Mouse (Mus musculus): ENCODE data around the gene Klc1. TPM values are rescaled to one million over a fixed set of nuclear protein-coding genes. Genes with fewer than 3 reads are reported as not detected.

Klc1 gene
- polyA plus RNA-seq, 1 experiment: 70.4 TPM

GRCm38 (mm10) chr12:111814769-111815762 is 56.4 kb downstream of the Klc1 start:
- H3K4me1 ChIP-seq (ENCODE audit: control insufficient read depth, insufficient read depth, low read length): peaks cover 4% of the 10 kb centered on the region
- H3K27ac ChIP-seq (ENCODE audit: control insufficient read depth, insufficient read depth, low read depth, low read length, poor library complexity): no peak overlapping the region
- TF ChIP-seq POLR2A (IDR thresholded peaks at IDR 0.05; ENCODE audit: borderline replicate concordance, control insufficient read depth, low read depth, low read length) (no peak), CTCF (IDR thresholded peaks at IDR 0.05; ENCODE audit: control insufficient read depth, insufficient read depth, low read length) (no peak)
- 39% methylated on average over 19 of the region's 19 CpGs for WGBS
- peak overlapping the region; percentile 45 for H3K4me3 ChIP-seq (replicated peaks; ENCODE audit: control insufficient read depth, low read depth, low read length)

GRCm38 (mm10) chr12:111816528-111816927 is 57.9 kb downstream of the Klc1 start:
- peaks cover 4% of the 10 kb centered on the region for H3K4me1 ChIP-seq (ENCODE audit: control insufficient read depth, insufficient read depth, low read length)
- H3K4me3 ChIP-seq (replicated peaks; ENCODE audit: control insufficient read depth, low read depth, low read length): no peak overlapping the region
- H3K27ac ChIP-seq (ENCODE audit: control insufficient read depth, insufficient read depth, low read depth, low read length, poor library complexity): peak overlapping the region; percentile 0; the same call in 1 of the 2 replicates
- TF ChIP-seq POLR2A (IDR thresholded peaks at IDR 0.05; ENCODE audit: borderline replicate concordance, control insufficient read depth, low read depth, low read length): no peak
- TF ChIP-seq CTCF (IDR thresholded peaks at IDR 0.05; ENCODE audit: control insufficient read depth, insufficient read depth, low read length): no peak
- 89% methylated on average over 13 of the region's 13 CpGs for WGBS

GRCm38 (mm10) chr12:111816967-111817366 is 58.3 kb downstream of the Klc1 start:
- H3K27ac ChIP-seq (ENCODE audit: control insufficient read depth, insufficient read depth, low read depth, low read length, poor library complexity): peak overlapping the region; percentile 0; the same call in 1 of the 2 replicates
- TF ChIP-seq CTCF (IDR thresholded peaks at IDR 0.05; ENCODE audit: control insufficient read depth, insufficient read depth, low read length): no peak
- no peak for TF ChIP-seq POLR2A (IDR thresholded peaks at IDR 0.05; ENCODE audit: borderline replicate concordance, control insufficient read depth, low read depth, low read length)
- peaks cover 4% of the 10 kb centered on the region for H3K4me1 ChIP-seq (ENCODE audit: control insufficient read depth, insufficient read depth, low read length)
- no peak overlapping the region for H3K4me3 ChIP-seq (replicated peaks; ENCODE audit: control insufficient read depth, low read depth, low read length)
- 60% methylated on average over 9 of the region's 9 CpGs for WGBS

- TF ChIP-seq CTCF (IDR thresholded peaks at IDR 0.05; ENCODE audit: control insufficient read depth, insufficient read depth, low read length): no peak
- no peak for TF ChIP-seq POLR2A (IDR thresholded peaks at IDR 0.05; ENCODE audit: borderline replicate concordance, control insufficient read depth, low read depth, low read length)
- 88% methylated on average over 8 of the region's 8 CpGs for WGBS
- no peak overlapping the region for H3K4me3 ChIP-seq (replicated peaks; ENCODE audit: control insufficient read depth, low read depth, low read length)
- peaks cover under 1% of the 10 kb centered on the region for H3K4me1 ChIP-seq (ENCODE audit: control insufficient read depth, insufficient read depth, low read length)
- no peak overlapping the region for H3K27ac ChIP-seq (ENCODE audit: control insufficient read depth, insufficient read depth, low read depth, low read length, poor library complexity)
Observed at GRCm38 (mm10) chr12:111817991-111818390, 59.3 kb downstream of the Klc1 start.

DNA sequence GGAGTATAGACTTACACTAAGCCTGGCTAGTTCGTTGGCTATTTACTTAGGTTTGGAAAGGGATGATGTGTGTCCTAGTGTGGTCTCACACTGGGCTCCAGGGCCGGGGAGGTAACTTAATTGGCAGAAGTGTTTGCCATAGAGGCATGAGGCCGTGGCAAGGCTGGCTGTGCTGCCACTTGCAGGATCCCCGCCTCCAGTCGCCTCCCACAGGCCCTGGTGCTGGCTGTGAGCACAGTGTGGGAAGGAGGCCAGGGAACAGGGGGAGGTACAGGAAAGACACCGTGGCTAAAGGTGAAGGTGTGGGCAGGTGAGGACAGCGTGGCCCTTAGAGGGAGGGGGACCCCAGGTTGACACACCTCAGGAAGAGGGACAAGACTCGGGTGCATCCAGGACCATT is 61.3 kb downstream of the Klc1 start:
- no peaks in the 10 kb centered on the region; the same call in 1 of the 2 replicates for H3K4me1 ChIP-seq (ENCODE audit: control insufficient read depth, insufficient read depth, low read length)
- no peak overlapping the region for H3K27ac ChIP-seq (ENCODE audit: control insufficient read depth, insufficient read depth, low read depth, low read length, poor library complexity)
- no peak for TF ChIP-seq POLR2A (IDR thresholded peaks at IDR 0.05; ENCODE audit: borderline replicate concordance, control insufficient read depth, low read depth, low read length)
- TF ChIP-seq CTCF (IDR thresholded peaks at IDR 0.05; ENCODE audit: control insufficient read depth, insufficient read depth, low read length): no peak
- H3K4me3 ChIP-seq (replicated peaks; ENCODE audit: control insufficient read depth, low read depth, low read length): no peak overlapping the region
- whole genome bisulfite sequencing: 80% methylated on average over 8 of the region's 8 CpGs

DNA sequence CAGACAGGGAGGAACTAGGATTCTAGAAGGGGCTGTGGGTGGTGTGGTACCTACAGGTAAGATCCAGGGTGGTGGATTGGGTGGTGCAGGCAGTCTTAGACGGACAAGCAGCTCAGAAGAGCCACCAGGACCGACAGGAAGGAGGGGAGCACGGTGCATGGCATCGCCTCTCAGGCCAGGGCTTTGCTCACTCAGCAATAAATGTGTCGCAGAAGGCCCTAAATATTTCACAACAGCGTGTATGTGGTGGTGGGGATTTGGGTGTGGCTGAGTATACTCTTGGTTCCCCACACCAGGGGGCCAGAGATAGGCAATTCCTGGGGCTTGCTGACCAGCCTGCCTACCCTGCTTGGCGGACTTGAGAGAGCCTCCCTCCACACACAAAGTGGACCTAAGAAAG is 62.1 kb downstream of the Klc1 start:
- H3K4me3 ChIP-seq (replicated peaks; ENCODE audit: control insufficient read depth, low read depth, low read length): no peak overlapping the region
- H3K27ac ChIP-seq (ENCODE audit: control insufficient read depth, insufficient read depth, low read depth, low read length, poor library complexity): no peak overlapping the region
- 47% methylated on average over 7 of the region's 7 CpGs for WGBS
- TF ChIP-seq POLR2A (IDR thresholded peaks at IDR 0.05; ENCODE audit: borderline replicate concordance, control insufficient read depth, low read depth, low read length): no peak
- TF ChIP-seq CTCF (IDR thresholded peaks at IDR 0.05; ENCODE audit: control insufficient read depth, insufficient read depth, low read length): no peak
- H3K4me1 ChIP-seq (ENCODE audit: control insufficient read depth, insufficient read depth, low read length): no peaks in the 10 kb centered on the region

DNA sequence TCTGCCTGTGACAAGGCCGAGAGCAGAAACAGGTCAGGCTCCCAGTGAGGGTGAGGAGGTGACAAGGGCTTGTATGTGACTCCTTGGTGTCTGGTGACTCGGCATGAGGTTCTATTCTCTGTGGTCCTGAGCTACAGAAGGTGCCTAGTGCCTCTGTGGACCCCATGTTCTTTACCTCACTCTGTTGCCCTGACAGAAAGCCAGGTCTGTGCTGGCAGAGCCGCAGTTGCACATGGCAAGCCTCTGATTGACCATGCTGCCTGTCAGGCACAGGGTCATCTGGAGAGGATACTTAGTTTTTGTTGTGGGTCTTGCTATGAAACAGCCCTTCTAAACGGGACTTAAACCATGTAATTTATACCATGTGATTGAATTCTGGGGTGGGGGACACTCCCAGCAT is 63.3 kb downstream of the Klc1 start:
- 81% methylated on average over 4 of the region's 4 CpGs for WGBS

GRCm38 (mm10) chr12:111827556-111827955 is 68.9 kb downstream of the Klc1 start:
- no peaks in the 10 kb centered on the region; the same call in 1 of the 2 replicates for H3K4me1 ChIP-seq (ENCODE audit: control insufficient read depth, insufficient read depth, low read length)
- no peak overlapping the region for H3K27ac ChIP-seq (ENCODE audit: control insufficient read depth, insufficient read depth, low read depth, low read length, poor library complexity)
- no peak overlapping the region for H3K4me3 ChIP-seq (replicated peaks; ENCODE audit: control insufficient read depth, low read depth, low read length)
- no peak for TF ChIP-seq POLR2A (IDR thresholded peaks at IDR 0.05; ENCODE audit: borderline replicate concordance, control insufficient read depth, low read depth, low read length)
- no peak for TF ChIP-seq CTCF (IDR thresholded peaks at IDR 0.05; ENCODE audit: control insufficient read depth, insufficient read depth, low read length)
- 88% methylated on average over 12 of the region's 12 CpGs for WGBS

More for the DNA sequence above, 63.3 kb downstream of the Klc1 start:
- Histone ChIP-seq H3K27ac (ENCODE audit: control insufficient read depth, insufficient read depth, low read depth, low read length, poor library complexity) (no peak overlapping the region), H3K4me1 (ENCODE audit: control insufficient read depth, insufficient read depth, low read length) (no peaks in the 10 kb centered on the region), H3K4me3 (replicated peaks; ENCODE audit: control insufficient read depth, low read depth, low read length) (no peak overlapping the region)
- TF ChIP-seq POLR2A (IDR thresholded peaks at IDR 0.05; ENCODE audit: borderline replicate concordance, control insufficient read depth, low read depth, low read length) (no peak), CTCF (IDR thresholded peaks at IDR 0.05; ENCODE audit: control insufficient read depth, insufficient read depth, low read length) (no peak)
